Mouse (Mus musculus) embryonic facial prominence, embryonic 15.5 days (tissue): Measurements from ENCODE around the gene Plekhb1. TPM values are rescaled to one million over a fixed set of nuclear protein-coding genes. Genes with fewer than 3 reads are reported as not detected.
A peak's percentile ranks its signal among the peaks of the same experiment; 100 is the strongest.

Experiments
- ATAC-seq: fragments of 200-750 bp; cut with Nextera tagmentation; 2 replicates; pipeline ENCODE4 v1.8.0; 2017; ENCODE audit warnings: low read depth, moderate TSS enrichment; ENCODE audit not compliant: insufficient number of reproducible peaks, low FRiP score, low TSS enrichment
- H3K27ac ChIP-seq: fragments of 300-500 bp; sonication (generic); replicated peaks from 2 replicates; pipeline ENCODE4 v1.5.1; 2015; ENCODE audit warnings: mild to moderate bottlenecking, inconsistent platforms
- H3K27me3 ChIP-seq: fragments of 300-500 bp; sonication (generic); 2 replicates; pipeline ENCODE4 v1.6.1; 2015; ENCODE audit warnings: inconsistent platforms
- H3K36me3 ChIP-seq: fragments of 300-500 bp; sonication (generic); 2 replicates; pipeline ENCODE4 v1.6.1; 2015; ENCODE audit warnings: mild to moderate bottlenecking, inconsistent platforms
- H3K4me1 ChIP-seq: fragments of 300-500 bp; sonication (generic); 2 replicates; pipeline ENCODE4 v1.6.1; 2015; ENCODE audit warnings: inconsistent platforms
- H3K4me2 ChIP-seq: fragments of 300-500 bp; sonication (generic); replicated peaks from 2 replicates; pipeline ENCODE4 v1.6.1; 2015; ENCODE audit warnings: mild to moderate bottlenecking, inconsistent platforms
- H3K4me3 ChIP-seq: fragments of 300-500 bp; sonication (generic); replicated peaks from 2 replicates; pipeline ENCODE4 v1.5.1; 2015; ENCODE audit warnings: mild to moderate bottlenecking, inconsistent platforms
- H3K9ac ChIP-seq: fragments of 300-500 bp; sonication (generic); 2 replicates; pipeline ENCODE4 v1.6.1; 2015; ENCODE audit warnings: inconsistent platforms
- H3K9me3 ChIP-seq: fragments of 300-500 bp; sonication (generic); replicated peaks from 2 replicates; pipeline ENCODE4 v1.6.1; 2016; ENCODE audit warnings: inconsistent platforms
- WGBS: fragments of 180-500 bp; shearing (Covaris S2); methylation state at CpG from one replicate; pipeline ENCODE4 v1.1.7; 2015; 5-methylcytosine and 5-hydroxymethylcytosine counted together
- polyA plus RNA-seq: library from polyadenylated mRNA; unstranded; fragments of >200 nt; fragmentation: Nextera tagmentation; extraction: Ambion mirVana; gene quantifications from 2 replicates; pipeline ENCODE4 v1.2.1, GENCODE M21; 2015

Plekhb1 gene
- 11.6 and 15.2 TPM in 2 replicates for polyA plus RNA-seq

- no peak within 1 kb of the TSS; the same call in 1 of the 2 replicates for H3K27ac ChIP-seq
- peaks cover 18% of the 10 kb centered on the region for H3K4me1 ChIP-seq
- no peak within 1 kb of the TSS for H3K4me3 ChIP-seq
These were observed at the start of gene Plekhb1 for GRCm38 (mm10) chr7:100662231-100662630. Gene Plekhb1 (minus strand): TSS chr7:100662414.

GRCm38 (mm10) chr7:100706883-100707480, 44.8 kb upstream of the Plekhb1 start:
- Histone ChIP-seq H3K9ac (peak overlapping the region; percentile 93), H3K9me3 (no peaks in the 10 kb centered on the region), H3K4me1 (peaks cover 15% of the 10 kb centered on the region), H3K4me2 (peak overlapping the region; percentile 64), H3K27ac (peak overlapping the region; percentile 97), H3K36me3 (no peaks in the 10 kb centered on the region), H3K27me3 (no peaks in the 10 kb centered on the region), H3K4me3 (peak overlapping the region; percentile 93)
- ATAC-seq = peak; percentile 39; the same call in 1 of the 2 replicates
- under 1% methylated on average over 23 of the region's 23 CpGs for WGBS

More at GRCm38 (mm10) chr7:100662231-100662630, at the start of gene Plekhb1:
- Histone ChIP-seq H3K36me3 (no peaks in the 10 kb centered on the region), H3K9me3 (no peaks in the 10 kb centered on the region), H3K9ac (no peak within 1 kb of the TSS), H3K27me3 (no peaks in the 10 kb centered on the region), H3K4me2 (peak within 1 kb of the TSS; percentile 21; the same call in 1 of the 2 replicates)
- 72% methylated on average over 8 of the region's 8 CpGs for WGBS
- ATAC-seq = no peak

- Histone ChIP-seq H3K4me2 (peak within 1 kb of the TSS; percentile 64), H3K27me3 (no peaks in the 10 kb centered on the region), H3K9ac (peak within 1 kb of the TSS; percentile 93), H3K27ac (peak within 1 kb of the TSS; percentile 97), H3K36me3 (no peaks in the 10 kb centered on the region), H3K4me3 (peak within 1 kb of the TSS; percentile 93), H3K4me1 (peaks cover 15% of the 10 kb centered on the region), H3K9me3 (no peaks in the 10 kb centered on the region)
- under 1% methylated on average over 31 of the region's 37 CpGs for WGBS
- ATAC-seq = peak; percentile 98
These were observed 44.1 kb upstream of the Plekhb1 start, which contains the start of gene Fam168a for GRCm38 (mm10) chr7:100706143-100706841. Gene Fam168a (plus strand): TSS chr7:100706635.

GRCm38 (mm10) chr7:100699771-100700770, 37.9 kb upstream of the Plekhb1 start:
- ATAC-seq = no peak

GRCm38 (mm10) chr7:100693199-100693598, 31.0 kb upstream of the Plekhb1 start:
- no peak overlapping the region for H3K9ac ChIP-seq
- H3K4me2 ChIP-seq = no peak overlapping the region
- WGBS = 70% methylated on average over 8 of the region's 8 CpGs
- H3K4me1 ChIP-seq = no peaks in the 10 kb centered on the region
- ATAC-seq = no peak
- no peak overlapping the region for H3K4me3 ChIP-seq
- no peaks in the 10 kb centered on the region for H3K27me3 ChIP-seq
- no peak overlapping the region for H3K27ac ChIP-seq
- no peaks in the 10 kb centered on the region for H3K9me3 ChIP-seq
- no peaks in the 10 kb centered on the region for H3K36me3 ChIP-seq

More at GRCm38 (mm10) chr7:100699771-100700770, 37.9 kb upstream of the Plekhb1 start:
- no peak overlapping the region for H3K9ac ChIP-seq
- H3K9me3 ChIP-seq = no peaks in the 10 kb centered on the region
- no peak overlapping the region for H3K4me3 ChIP-seq
- H3K4me1 ChIP-seq = no peaks in the 10 kb centered on the region
- no peak overlapping the region for H3K27ac ChIP-seq
- no peaks in the 10 kb centered on the region for H3K36me3 ChIP-seq
- 31% methylated on average over 8 of the region's 8 CpGs for WGBS
- no peaks in the 10 kb centered on the region for H3K27me3 ChIP-seq
- H3K4me2 ChIP-seq = no peak overlapping the region

GRCm38 (mm10) chr7:100688471-100688870, 26.3 kb upstream of the Plekhb1 start:
- Histone ChIP-seq H3K27me3 (no peaks in the 10 kb centered on the region), H3K9me3 (no peaks in the 10 kb centered on the region), H3K4me1 (no peaks in the 10 kb centered on the region), H3K36me3 (no peaks in the 10 kb centered on the region), H3K9ac (no peak overlapping the region), H3K4me2 (no peak overlapping the region), H3K27ac (no peak overlapping the region), H3K4me3 (no peak overlapping the region)
- ATAC-seq = no peak
- 73% methylated on average over 7 of the region's 7 CpGs for WGBS

- Histone ChIP-seq H3K4me3 (no peak overlapping the region), H3K9me3 (no peaks in the 10 kb centered on the region), H3K27ac (no peak overlapping the region), H3K27me3 (no peaks in the 10 kb centered on the region), H3K9ac (no peak overlapping the region), H3K4me2 (no peak overlapping the region), H3K4me1 (no peaks in the 10 kb centered on the region), H3K36me3 (no peaks in the 10 kb centered on the region)
- 41% methylated on average over 13 of the region's 13 CpGs for WGBS
- 0 out of 2 replicates have a peak, but pooled peaks have one; percentile 19 for ATAC-seq
These were observed 23.1 kb upstream of the Plekhb1 start for GRCm38 (mm10) chr7:100685061-100686030.

- no peak for ATAC-seq
- Histone ChIP-seq H3K36me3 (no peaks in the 10 kb centered on the region), H3K4me2 (no peak overlapping the region), H3K27ac (no peak overlapping the region), H3K9me3 (no peaks in the 10 kb centered on the region), H3K9ac (no peak overlapping the region), H3K4me1 (no peaks in the 10 kb centered on the region), H3K27me3 (no peaks in the 10 kb centered on the region), H3K4me3 (no peak overlapping the region)
- 53% methylated on average over 7 of the region's 7 CpGs for WGBS
These were observed 22.3 kb upstream of the Plekhb1 start for GRCm38 (mm10) chr7:100684538-100684937.

- H3K4me1 ChIP-seq = no peaks in the 10 kb centered on the region
- ATAC-seq = no peak
- H3K27me3 ChIP-seq = no peaks in the 10 kb centered on the region
- no peak overlapping the region for H3K27ac ChIP-seq
- H3K9ac ChIP-seq = no peak overlapping the region
- no peak overlapping the region for H3K4me3 ChIP-seq
- H3K9me3 ChIP-seq = no peaks in the 10 kb centered on the region
- WGBS = 67% methylated on average over 5 of the region's 5 CpGs
- H3K4me2 ChIP-seq = no peak overlapping the region
- no peaks in the 10 kb centered on the region for H3K36me3 ChIP-seq
These were observed 21.9 kb upstream of the Plekhb1 start for GRCm38 (mm10) chr7:100684081-100684480.

- no peak overlapping the region for H3K27ac ChIP-seq
- ATAC-seq = no peak
- no peaks in the 10 kb centered on the region for H3K27me3 ChIP-seq
- H3K9ac ChIP-seq = no peak overlapping the region
- no peak overlapping the region for H3K4me2 ChIP-seq
- no peaks in the 10 kb centered on the region for H3K9me3 ChIP-seq
- no peaks in the 10 kb centered on the region for H3K4me1 ChIP-seq
- no peaks in the 10 kb centered on the region for H3K36me3 ChIP-seq
- WGBS = 71% methylated on average over 1 of the region's 1 CpGs
- H3K4me3 ChIP-seq = no peak overlapping the region
These were observed 21.0 kb upstream of the Plekhb1 start for GRCm38 (mm10) chr7:100683241-100683640.
